Mouse (Mus musculus): ENCODE measurements at regions not wholly inside any gene's neighbourhood (a gene's known extent, or its start where the extent isn't known, plus 50 kb on each side); places are given as distances from the start of the nearest gene placed in this dataset.
"Not testable (repeated sequence)": the region's sequence is repeated elsewhere in the genome, so short reads cannot be mapped to it uniquely, and the experiment has no call there.

DNA sequence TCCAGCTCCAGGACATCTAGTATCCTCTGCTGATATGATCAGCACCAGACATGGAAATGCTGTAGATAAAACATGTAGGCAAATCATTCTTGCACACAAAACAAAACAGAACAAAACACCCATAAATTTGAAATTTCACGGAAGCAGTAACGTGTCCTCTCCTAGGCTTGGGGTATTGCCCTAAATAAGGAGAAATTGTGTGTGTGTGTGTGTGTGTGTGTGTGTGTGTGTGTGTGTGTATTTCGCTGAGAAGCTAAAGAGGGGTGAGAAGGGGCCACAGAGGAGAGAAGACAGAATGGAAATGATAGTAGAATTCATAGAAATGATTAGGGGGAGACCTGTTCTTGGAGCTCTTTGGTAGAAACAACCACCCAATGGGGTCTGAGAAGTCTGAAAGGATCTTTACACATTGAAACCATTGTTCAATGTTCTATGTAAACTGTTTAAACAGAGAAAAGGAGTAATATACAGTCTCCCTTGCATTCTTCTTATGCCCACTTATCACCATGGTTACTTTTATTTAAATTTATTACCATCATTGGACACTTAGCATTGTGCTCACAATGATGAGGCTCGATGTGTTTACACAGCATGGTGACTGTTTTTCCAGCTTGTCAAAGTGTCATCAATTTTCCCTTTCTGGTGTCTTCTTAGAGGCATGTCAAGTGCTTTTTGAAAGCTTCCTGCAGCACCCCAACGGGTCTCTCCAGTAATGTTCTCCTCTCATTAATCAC is 317.3 kb upstream of the 4933412E24Rik start:
- intact Hi-C loops (cut with DNase I), result no loop called here
- no peak for DNase-seq (ENCODE audit: low spot score)

DNA sequence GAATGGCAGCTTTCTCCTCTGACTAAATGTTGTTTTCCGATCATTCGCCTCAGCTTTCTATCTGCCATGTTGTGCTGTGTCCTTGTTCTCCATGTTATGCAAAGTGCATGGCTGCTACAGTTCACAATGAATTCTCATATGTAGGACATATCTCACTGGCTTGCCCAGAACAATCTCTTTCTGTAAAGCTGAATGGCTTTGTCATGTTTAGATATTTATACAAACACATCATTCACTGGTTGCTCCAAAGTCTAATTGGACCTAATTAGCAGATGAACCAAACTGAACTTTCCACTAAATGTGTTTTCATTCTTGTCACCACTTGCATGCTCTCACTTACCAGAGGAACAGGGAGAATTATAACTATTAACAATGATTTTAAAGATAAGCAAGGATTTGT is 301.2 kb upstream of the 4933412E24Rik start:
- DNase-seq (ENCODE audit: low spot score), result no peak
- intact Hi-C loops (cut with DNase I), result no loop called here

DNA sequence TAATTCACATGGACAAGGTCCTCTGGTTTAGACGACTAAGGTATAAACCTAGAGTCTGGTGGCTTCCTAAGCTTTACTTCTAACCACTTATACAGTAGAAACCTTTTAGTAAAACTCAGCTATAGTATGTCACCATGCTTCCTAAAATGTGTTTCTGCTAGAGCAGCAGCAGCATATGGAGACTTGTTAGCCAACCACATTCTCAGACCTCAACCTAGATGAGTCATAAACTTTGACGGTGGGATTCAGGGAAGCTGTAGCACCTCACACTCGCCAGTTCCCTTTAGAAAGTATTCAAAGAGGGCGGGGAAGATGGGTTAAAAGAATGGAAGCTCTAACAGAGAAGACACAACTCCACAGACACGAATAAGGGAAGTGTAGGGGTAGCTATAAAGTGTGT is 298.8 kb upstream of the 4933412E24Rik start:
- DNase-seq (ENCODE audit: low spot score), result no peak
- intact Hi-C loops (cut with DNase I), result no loop called here

DNA sequence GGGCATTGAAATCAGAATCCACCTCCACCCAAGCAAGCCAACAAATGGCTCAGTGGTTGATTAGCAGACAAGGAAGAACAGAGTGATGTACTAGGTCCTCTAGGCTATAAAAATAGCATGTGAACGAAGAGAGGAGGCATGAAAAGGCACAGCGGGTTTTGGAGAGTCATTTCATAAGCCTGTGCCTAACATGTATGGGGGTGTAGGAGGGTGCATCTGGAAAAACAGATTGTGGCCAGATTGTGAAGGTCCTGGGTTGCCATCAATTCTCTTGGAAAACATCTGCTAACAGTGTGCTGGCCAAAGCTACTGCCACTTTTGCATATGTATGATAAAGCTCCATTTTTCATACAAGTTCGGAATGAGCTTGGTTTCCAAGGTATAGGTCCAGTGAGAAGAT is 293.5 kb upstream of the 4933412E24Rik start:
- intact Hi-C loops (cut with DNase I), result no loop called here

DNA sequence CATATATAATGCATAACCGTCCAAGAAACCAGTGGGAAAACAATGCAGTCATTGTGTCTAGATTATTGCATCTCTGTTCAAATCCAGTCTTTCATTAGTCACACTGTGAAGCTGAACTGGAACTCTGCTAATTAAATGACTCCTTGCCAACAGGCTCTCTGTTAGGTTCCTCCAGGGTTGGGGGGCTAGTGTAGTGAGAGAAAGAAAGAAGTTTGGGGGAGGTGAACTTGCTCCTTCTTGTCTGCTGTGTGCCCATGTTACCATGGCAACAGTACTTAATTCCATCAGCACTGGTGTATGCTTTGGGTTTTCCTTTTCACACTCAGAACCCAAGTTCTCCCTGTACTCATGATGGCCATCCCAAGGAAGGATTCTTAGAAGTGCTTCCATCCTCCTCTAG is 292.6 kb upstream of the 4933412E24Rik start:
- DNase-seq (ENCODE audit: low spot score), result no peak
- intact Hi-C loops (cut with DNase I), result no loop called here

More for the DNA sequence above, 293.5 kb upstream of the 4933412E24Rik start:
- DNase-seq (ENCODE audit: low spot score), result no peak

DNA sequence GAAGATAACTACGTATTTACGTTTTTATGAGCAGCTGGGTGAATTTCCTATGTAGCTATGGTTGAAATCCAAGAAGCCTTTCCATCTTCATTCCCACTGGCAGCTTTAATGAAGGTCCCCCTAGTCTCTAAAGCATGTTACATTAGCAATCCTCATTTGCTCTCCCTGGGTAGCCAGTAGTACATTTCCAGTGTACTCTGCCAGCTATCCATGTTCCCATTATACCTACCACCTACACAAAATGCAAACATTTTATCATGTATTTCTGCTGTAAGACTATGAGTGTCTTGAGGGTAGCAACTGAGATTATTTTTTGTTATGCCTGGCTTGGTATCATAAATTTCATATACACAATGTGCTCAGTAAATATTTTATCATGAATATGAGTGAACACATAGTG is 291.7 kb upstream of the 4933412E24Rik start:
- intact Hi-C loops (cut with DNase I), result no loop called here
- no peak for DNase-seq (ENCODE audit: low spot score)

DNA sequence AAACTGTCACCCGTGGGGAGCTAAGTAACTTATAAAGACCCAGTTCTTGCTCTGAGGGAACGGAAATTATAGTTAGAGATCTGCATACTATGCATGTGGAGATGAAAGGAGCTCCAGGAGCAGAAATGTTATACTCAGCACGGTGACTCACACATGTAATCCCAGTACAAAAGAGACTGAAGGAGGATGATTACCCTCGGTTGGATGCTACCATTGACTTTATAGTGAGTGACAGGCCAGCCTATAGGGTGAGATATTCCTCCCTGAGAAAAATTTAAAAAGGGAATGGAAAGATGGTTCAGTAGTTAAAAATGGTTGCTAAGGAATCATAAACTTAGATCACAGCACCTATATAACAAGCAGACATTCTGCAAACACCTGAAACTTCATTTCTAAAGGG is 287.1 kb upstream of the 4933412E24Rik start:
- no peak for DNase-seq (ENCODE audit: low spot score)
- intact Hi-C loops (cut with DNase I), result no loop called here

DNA sequence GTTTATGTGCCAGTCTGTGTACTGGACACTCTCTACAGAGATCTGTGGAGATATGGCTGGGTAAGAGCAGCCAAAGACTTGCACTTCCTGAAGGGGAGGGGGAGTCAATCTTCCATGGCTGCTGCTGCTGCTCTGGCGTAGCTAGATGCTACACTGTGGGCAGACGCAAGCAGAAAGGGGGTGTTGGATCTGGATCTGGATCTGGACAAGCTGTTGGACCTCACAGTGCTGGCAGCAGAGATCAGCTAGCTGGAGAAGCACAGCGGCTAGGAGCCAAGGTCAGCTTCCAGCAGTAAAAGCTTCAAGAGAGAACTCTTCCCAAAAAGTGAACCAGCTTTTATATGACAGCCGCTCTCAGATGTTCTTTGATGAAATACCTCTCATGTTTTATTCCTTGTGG is 285.5 kb upstream of the 4933412E24Rik start:
- DNase-seq (ENCODE audit: low spot score), result peak; percentile 17
- intact Hi-C loops (cut with DNase I), result no loop called here

DNA sequence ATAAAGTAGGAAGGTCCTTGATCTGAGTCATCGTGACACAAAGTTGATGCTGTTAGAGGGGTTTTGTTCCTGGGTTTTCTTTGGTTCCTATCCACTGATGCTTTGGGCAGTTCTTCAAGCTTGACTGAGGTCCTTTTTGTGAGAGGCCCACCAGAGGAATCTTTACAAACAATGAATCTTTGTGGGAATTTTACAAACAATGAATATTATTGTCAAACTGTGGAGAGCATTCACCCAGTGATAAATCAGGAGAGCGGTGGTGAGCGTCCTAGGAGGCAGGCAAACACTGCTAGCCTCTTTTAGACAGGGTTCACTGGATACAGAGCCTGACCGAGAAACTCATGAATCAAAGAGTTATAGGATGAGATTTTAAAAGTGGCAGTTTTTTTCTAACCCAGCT is 268.9 kb upstream of the 4933412E24Rik start:
- intact Hi-C loops (cut with DNase I), result no loop called here
- DNase-seq (ENCODE audit: low spot score), result no peak

DNA sequence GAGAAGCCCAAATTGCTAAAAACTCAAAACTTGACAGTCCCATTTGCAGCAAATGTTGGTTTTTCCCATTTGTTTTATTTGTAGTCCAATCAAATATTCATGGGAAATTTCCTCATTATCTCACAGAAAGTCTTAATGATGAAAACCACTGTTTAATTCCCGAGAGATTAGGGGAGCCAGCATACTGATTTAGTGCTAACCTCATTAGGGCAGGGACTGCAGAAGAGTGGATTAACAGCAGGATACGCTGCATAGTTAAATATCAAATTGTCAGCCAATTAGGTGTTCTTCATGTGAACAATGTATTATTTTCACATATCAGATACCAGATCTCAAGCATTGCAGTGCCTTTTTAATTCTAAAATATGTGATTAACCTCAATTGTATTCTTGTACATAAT is 264.0 kb upstream of the 4933412E24Rik start:
- DNase-seq (ENCODE audit: low spot score), result no peak
- intact Hi-C loops (cut with DNase I), result no loop called here

DNA sequence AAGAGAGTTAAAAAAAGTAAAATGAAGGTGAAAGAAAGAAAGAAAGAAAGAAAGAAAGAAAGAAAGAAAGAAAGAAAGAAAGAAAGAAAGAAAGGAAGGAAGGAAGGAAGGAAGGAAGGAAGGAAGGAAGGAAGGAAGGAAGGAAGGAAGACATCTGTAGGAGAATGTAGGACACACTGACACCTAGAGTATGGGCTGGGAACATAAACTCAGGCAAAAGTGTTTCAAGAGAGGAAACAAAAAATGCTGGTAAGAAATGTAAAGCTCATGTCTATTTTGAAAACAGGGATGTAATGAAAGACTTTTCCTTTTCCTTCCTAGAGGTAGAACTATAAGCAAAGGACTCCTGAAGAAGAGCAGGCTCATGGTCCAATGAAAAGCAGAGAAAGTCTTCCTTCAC is 237.2 kb upstream of the 4933412E24Rik start:
- DNase-seq (ENCODE audit: low spot score); intact Hi-C loops (cut with DNase I): not testable (repeated sequence)

DNA sequence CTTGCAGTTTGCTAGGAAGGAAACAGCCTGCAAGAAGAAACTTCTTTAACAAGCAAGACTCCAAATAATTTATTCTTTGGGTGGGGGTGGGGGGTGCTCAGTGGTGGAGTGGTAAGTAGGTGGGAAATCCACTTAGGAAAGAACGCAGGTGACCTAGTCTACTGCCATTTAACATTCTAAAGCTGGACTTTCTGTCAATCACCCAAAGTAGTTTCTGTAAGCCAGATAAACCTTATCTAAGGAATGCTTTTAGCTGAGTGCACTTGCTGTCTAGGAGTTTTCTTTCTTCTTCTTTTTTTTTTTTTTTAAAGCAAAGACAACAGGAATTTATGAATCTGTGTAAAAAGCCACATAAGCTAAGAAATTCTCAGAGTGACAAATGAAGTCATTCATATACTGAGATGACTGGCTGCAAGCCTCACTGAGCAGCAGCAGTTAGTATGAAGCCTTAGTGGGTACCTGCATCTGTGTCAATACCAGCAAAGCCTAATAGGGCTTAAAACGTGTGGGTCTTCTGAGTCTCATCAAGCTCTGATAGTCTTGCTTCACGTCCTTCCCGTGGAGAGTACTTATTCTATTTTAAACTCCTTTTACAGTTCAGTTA is 210.0 kb upstream of the 4933412E24Rik start:
- intact Hi-C loops (cut with DNase I), result no loop called here

DNA sequence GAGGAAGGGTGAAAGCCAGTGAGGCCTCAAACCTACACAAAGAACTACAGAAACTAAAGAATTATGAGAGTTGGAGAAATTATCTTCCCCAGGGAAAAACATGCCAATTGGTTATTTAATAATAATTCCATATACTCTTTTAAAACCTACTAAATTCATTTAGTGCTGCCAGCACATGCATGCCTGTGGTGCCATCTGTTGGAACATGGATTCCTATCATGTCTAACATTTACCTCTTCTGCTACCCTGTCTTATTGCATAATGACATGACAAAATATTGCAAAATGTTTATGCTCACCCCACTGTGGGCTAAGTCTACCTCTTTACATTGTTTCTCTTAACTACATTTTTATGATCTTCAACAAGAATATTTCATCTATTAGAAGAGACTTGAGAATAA is 178.7 kb upstream of the 4933412E24Rik start:
- intact Hi-C loops (cut with DNase I), result no loop called here

More for the DNA sequence above, 210.0 kb upstream of the 4933412E24Rik start:
- no peak for DNase-seq (ENCODE audit: low spot score)

DNA sequence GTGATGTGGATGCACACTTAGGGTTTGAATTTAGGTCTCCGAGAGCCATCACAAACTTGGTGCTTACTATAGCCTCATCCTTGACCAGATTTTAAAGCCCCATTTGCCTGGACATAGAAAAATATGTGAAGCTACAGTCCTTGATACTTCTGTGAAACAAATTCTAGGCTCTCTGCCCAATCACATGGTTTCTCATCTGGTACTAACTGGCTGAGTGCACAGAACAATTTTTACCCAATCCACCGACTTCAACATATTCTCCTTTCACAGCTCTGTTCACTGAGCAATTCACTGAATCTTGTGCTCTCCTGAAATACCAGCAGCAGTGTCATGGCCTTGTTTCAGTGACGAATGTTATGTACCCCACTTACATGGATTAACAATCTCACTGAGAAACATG is 176.7 kb upstream of the 4933412E24Rik start:
- intact Hi-C loops (cut with DNase I), result no loop called here
- DNase-seq (ENCODE audit: low spot score), result no peak

More for the DNA sequence above, 178.7 kb upstream of the 4933412E24Rik start:
- DNase-seq (ENCODE audit: low spot score), result no peak

DNA sequence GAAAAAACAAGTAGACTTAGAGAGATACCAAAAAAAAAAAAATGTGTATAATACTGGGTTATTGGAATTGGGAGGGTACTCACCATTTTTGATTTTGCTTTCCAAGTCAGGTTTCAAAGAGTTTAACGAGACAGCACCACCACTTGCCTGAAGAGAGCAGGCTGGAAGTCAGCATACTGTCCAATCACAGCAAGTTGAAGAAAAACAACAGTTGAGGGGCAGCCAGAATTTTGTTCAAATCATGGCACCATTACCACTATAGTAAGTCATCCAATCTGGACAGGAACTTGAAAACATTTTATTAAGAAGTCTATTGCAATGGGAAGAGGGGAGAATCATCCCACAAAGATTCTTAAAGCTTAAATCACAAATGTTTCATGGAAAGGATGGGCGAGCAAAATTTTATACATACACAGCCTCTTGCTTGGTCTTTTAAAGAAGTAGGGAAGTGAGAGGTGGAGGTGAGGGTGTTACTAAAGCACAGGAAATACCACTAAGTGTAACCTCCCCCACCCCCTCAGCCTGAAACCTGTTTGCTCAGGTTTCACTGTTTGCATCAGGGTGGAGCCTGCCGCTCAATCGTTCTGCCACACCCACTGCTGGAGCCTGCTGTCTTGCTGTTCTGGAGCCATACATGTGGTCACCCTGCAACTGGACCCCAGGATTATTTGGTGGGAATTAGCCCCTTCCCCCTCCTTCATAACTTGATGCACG is 170.7 kb upstream of the 4933412E24Rik start:
- no peak for DNase-seq (ENCODE audit: low spot score)
- intact Hi-C loops (cut with DNase I), result no loop called here

DNA sequence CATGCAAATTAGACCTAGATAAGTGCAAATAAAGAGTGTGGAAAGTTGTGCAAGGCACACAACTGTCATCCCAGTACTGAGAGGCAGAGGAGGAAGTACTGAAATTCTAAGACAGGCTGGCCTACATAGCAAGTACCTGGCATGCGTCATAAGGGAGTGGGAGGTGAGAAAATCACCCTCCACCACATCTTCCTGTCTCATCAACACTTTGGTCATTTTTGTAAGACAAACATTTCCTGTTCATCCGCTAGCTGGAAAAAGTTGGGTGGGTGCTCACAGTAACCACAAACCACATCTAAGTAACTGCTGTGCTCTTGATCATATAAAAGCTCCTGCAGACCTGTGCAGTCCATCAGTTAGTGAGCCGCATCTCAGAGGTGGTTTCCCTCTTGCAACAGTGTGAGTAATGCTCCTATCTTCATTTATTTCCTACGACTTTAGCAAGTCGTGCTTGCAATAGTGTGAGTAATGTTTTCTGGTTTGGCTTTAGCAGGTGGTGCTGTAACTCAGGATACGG is 125.2 kb upstream of the 4933412E24Rik start:
- DNase-seq (ENCODE audit: low spot score), result no peak
- intact Hi-C loops (cut with DNase I), result no loop called here

DNA sequence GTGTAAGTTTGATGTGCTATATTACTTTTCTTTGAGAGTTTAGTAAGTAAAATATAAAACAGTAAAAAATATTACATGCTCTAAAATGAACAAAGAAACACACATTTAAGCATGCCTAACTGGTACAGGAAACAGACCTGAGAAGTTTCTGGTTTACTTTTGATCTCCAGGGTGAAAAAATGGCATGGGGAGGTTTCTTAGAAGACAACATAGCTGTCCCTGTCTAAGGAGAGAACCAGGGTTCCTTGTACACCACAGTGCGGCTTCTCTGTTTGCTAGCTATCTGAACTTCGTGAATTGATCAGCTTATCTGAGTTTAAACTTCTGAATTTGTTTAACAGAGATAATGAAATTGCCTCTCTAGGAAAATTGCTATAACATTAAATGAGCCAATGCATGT is 120.3 kb upstream of the 4933412E24Rik start:
- intact Hi-C loops (cut with DNase I), result no loop called here
- no peak for DNase-seq (ENCODE audit: low spot score)

DNA sequence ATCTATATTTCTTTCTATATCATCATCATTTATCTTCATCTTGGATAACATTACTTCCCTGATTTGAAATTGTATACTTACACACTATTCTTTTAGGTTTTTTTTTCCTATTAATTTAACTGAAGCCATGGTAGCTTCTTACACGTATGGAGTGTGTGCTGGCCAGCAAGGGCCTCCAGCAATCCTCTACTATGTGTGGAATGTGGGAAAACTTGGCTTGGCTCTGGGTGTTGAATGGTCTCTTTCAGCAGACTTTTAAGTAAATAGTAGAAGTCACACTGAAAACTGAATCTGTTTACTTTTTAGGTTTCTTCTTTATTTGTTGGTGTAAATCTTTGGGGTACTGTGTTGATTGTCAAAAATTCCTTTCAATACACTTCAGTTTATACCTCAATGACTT is 118.1 kb upstream of the 4933412E24Rik start:
- DNase-seq (ENCODE audit: low spot score), result no peak
- intact Hi-C loops (cut with DNase I), result no loop called here

DNA sequence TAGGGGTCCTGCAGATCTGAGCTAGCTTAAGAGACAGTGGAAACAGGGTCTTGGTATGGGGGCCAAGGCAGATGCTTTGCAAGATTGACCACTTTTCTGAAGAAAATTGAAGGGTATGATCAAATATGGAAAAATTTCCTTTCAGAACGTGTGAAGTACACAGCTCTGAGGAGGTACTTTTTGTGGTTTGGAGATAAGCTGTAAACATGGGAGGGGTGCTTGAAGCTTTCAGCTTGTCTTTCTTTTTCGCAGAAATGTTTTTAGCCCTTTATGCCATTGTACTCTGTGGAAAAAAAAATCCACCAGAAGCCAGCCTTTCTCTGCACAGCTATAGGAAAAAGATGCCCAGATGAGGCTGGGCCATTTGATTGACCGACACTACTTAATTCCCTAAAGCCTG is 116.3 kb upstream of the 4933412E24Rik start:
- no peak for DNase-seq (ENCODE audit: low spot score)
- intact Hi-C loops (cut with DNase I), result no loop called here

DNA sequence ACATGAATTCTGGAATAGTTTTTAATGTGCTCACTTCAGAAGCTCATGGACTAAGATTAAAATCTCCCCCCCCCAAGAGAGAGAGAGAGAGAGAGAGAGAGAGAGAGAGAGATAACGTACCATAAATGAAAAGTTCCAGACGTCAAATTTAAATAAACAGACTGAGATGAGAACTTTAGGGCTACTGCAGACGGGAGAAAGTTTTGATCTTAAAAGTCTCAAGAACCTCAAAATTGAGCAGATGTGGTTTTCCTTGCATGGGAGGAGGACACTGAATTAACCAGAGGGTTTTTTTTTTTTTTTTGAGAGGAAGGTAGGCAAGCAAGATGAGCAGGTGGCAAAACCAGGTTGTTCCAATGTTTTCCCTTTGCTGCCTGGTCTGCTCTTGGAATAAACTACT is 108.0 kb upstream of the 4933412E24Rik start:
- no peak for DNase-seq (ENCODE audit: low spot score)
- intact Hi-C loops (cut with DNase I), result no loop called here

DNA sequence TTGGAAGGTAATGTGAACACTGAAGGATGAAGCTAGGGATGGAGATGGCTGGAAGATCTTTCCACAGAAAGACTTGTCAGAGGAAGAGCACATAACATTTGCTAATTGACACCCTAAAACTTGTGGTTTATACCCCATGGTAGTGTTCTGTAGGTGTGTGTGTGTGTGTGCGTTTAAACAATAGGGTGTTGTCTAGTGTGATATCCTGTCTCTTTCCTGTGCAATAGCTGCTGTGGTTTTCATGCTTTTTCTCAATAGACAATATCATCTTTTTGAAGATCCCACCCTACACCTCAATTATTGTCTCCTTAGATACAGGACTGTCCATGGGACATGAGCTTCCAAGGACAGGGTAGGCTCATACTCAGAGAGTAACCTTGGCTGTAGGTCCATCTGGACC is 103.5 kb upstream of the 4933412E24Rik start:
- DNase-seq (ENCODE audit: low spot score), result no peak
- intact Hi-C loops (cut with DNase I), result no loop called here

Data from heart, postnatal 25 days (tissue).